Mouse (Mus musculus) subcutaneous adipose tissue, adult 2 months (tissue): Measurements from ENCODE around the gene Ubash3a. TPM values are rescaled to one million over a fixed set of nuclear protein-coding genes. Genes with fewer than 3 reads are reported as not detected.

Source experiments
- polyA plus RNA-seq: library from polyadenylated mRNA; depleted of rRNA; stranded (reverse); fragments of >200 nt; gene quantifications from 2 replicates; pipeline ENCODE4 v1.2.3, GENCODE M21; 2012; ENCODE audit warnings: low replicate concordance; rRNA removed

Gene Ubash3a
- 0.80 and 1.0 TPM in 2 replicates for polyA plus RNA-seq

GRCm38 (mm10) chr17:31207771-31208334 is at the start of gene Ubash3a:
TSS of gene Ubash3a (plus strand) at chr17:31207873.

GRCm38 (mm10) chr17:31165127-31165526 is 42.5 kb upstream of the Ubash3a start, which contains the start of gene Tff1:
TSS of gene Tff1 (minus strand) at chr17:31165277.

GRCm38 (mm10) chr17:31198877-31199276 is 8.8 kb upstream of the Ubash3a start, which contains the start of gene Tmprss3:
TSS of gene Tmprss3 (minus strand) at chr17:31198977.

GRCm38 (mm10) chr17:31276922-31277918 is 69.5 kb downstream of the Ubash3a start, which contains the start of gene Rsph1:
TSS of gene Rsph1 (minus strand) at chr17:31277383.

GRCm38 (mm10) chr17:31286492-31286891 is 78.8 kb downstream of the Ubash3a start, which contains the start of gene Slc37a1:
TSS of gene Slc37a1 (plus strand) at chr17:31286792.

Other genes with a start within 250 kb of the Ubash3a start
- gene Abcg1, start 150.2 kb upstream of the Ubash3a start, polyA plus RNA-seq: 11.7 and 15.1 TPM in 2 replicates
- gene Tff3, start 78.2 kb upstream of the Ubash3a start, polyA plus RNA-seq: 1.1 and 1.4 TPM in 2 replicates
- 0.26 TPM in 1 of 2 replicates, not detected in the other for gene Tff2, start 63.6 kb upstream of the Ubash3a start, polyA plus RNA-seq
- not detected in 2 replicates for gene Tff1, start 42.6 kb upstream of the Ubash3a start, polyA plus RNA-seq
- gene Tmprss3, start 8.9 kb upstream of the Ubash3a start, polyA plus RNA-seq: not detected in 2 replicates
- gene Rsph1, start 69.5 kb downstream of the Ubash3a start, polyA plus RNA-seq: 0.23 and 0.72 TPM in 2 replicates
- 3.2 and 7.0 TPM in 2 replicates for gene Slc37a1, start 78.9 kb downstream of the Ubash3a start, polyA plus RNA-seq
- gene Pde9a, start 178.3 kb downstream of the Ubash3a start, polyA plus RNA-seq: 20.5 and 50.2 TPM in 2 replicates